Mouse (Mus musculus) R1 (cell line): ENCODE results near the gene Sobp.

Experiments
- DNase-seq: peaks from one replicate; pipeline ENCODE4 v3.0.0-alpha.2; 2018; ENCODE audit warnings: low read depth, low spot score

Sobp gene

GRCm38 (mm10) chr10:42995484-42995895, 178.8 kb downstream of the Sobp start:
- no peak for DNase-seq

- DNase-seq = no peak
Measured at GRCm38 (mm10) chr10:42994331-42994782, 180.0 kb downstream of the Sobp start.

DNA sequence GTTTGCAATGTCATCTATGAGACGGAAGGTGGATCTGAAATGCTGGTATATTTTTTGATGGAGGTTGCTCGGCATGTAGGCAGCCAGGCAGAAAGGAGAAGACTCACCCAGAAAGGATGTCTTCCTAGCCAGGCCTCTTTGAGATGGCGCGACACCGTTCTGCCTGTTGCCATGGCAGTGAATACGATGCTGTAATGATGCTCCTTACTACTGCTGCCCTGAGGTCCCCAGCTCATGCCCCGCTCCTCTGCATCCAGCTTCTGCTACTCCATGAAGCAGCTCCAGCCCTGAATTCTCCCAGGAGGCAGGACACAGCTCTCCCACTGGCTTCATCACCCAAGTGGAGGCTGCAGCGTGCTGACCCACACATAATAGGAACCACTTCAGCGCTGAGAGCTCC, 183.3 kb downstream of the Sobp start:
- no peak for DNase-seq

GRCm38 (mm10) chr10:42989910-42990309, 184.4 kb downstream of the Sobp start:
- peak; percentile 79 for DNase-seq

DNA sequence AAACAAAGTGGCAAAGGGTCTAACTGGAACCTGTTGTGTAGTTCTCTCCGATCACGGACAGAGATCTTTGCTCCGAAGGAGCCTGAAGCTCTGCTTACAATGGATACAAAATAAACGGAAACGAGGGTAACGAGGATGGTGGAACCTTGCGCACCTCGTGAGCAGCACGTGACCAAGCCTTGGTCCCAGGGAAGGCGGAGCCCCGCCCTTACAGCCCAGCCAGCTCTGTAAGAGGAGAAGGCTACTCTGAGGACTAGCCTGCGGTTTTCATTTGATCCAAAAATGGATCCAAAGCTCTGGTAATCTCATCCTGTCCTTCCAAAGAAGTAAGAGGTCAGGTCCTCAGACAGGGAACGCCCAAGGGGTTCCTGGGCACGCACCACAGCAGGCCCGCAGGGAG, 185.7 kb downstream of the Sobp start:
- DNase-seq = peak; percentile 57

DNA sequence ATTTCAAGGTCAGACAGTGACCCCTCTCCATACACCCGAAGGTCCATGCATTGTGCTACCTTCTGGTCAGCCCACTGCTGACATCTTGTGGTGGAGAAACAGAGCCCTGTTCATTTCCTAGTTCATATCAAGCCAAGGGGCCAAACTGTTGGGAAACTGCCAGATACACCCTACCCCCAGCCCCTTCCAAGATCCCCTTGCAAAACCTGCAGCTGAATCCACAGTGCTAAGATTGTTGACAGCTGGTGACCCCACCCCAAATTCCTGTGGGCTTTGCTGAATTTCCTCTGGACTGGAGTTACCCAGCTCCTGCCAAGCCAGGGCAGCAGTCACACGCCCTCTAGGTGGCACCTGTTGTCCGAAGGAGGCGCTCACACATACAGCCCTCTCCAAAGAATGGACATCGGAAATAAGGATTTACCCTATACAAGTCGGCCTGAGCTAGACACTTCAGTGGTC, 186.7 kb downstream of the Sobp start:
- peak; percentile 58 for DNase-seq

DNA sequence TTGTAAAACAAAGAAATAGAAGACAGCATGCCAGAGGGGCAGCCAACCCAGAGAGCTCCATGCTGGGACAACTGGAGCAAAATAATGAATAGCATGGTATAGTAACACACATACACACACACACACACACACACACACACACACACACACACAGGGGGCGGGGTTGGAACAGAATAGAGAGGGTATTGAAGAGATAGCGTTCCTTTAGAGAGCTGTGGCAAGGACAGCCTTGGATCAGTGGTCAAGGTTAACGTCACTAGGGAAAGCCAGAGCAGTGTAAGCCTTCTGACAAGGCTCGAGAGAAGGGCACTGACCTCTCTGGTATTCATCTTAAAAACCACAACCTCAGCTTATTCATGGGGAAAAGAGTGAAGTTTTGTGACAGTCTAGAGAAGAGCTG, 189.4 kb downstream of the Sobp start:
- no peak for DNase-seq

DNA sequence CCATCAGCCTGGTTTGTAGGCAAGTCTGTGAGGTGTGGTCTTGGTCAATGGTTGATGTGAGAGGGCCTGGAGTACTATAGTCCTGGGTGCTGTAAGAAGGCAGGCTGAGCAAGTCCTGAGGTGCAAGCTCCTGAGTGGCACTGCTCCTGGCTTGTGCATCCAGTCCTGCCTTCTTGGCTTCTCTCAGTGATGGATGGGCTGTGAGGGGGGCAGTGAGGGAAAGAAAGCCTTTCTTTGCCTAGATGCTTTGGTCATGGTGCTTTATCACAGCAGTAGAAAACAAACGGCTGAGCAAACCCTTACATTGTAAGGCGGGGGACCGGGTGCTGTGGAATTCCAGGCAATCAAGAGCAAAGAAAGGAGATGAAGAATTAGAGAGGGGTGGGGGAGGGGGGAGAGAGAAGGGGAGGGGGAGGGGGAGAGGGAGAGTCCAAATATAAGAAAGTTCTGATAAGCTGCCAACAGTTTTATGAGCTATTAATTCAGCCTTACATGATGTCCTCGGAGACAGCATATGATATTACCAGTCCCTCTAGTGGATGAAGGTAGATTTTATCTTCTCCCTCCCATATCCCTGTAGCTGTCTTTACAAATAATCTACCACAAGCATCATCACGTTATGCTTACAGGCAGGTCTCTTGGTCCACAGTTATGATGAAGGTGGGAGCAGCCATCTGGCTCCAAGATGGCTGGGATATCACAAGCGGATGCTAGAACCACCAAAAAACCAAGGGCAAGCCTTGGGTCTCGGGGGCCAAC, 193.2 kb downstream of the Sobp start:
- DNase-seq = no peak

GRCm38 (mm10) chr10:42978346-42978745, 196.0 kb downstream of the Sobp start:
- DNase-seq = no peak

DNA sequence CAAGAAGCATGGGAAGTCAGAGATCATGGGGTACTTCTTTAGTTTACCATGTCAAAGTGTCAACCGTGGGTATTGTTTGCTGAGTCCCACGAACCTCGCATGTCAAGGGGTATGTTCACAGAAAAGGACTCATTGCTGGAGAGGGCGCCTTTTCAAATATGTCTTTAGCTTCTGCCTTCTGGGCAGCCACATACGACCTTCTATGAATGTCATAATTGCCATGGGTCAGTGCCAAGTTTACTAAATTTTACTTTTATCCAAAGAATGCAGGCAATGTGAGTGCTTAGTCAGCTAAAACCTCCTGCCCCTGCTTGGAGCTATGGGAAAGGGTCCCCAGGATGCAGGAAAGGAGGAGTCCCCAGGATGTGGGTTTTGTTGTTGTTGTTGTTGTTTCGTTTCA, 197.8 kb downstream of the Sobp start:
- DNase-seq = no peak

GRCm38 (mm10) chr10:42973537-42973936, 200.8 kb downstream of the Sobp start:
- no peak for DNase-seq

- peak; percentile 85 for DNase-seq
Measured at GRCm38 (mm10) chr10:42972504-42973172, 201.7 kb downstream of the Sobp start.

DNA sequence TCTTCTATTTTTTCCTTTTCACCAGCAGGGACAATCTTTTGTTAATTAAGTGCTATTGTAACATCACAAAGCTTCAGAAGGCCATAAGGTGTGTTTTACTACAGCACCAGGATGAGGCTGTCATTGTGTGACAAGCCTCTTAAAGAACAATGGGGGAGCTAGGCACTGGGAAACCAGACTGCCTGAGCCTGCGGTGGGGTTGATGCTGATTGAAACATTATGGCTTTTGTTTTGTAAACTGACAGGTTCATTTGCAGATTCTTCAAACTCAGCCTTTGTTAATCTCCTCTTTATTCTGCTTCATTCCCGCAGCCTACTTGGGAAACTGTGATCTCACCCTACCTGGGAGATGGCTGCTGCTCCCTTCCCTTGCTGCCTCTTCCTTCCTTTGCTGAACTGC, 206.0 kb downstream of the Sobp start:
- DNase-seq = peak; percentile 90

- no peak for DNase-seq
Measured at GRCm38 (mm10) chr10:42963061-42963460, 211.3 kb downstream of the Sobp start.

GRCm38 (mm10) chr10:42962655-42963054, 211.7 kb downstream of the Sobp start:
- no peak for DNase-seq

DNA sequence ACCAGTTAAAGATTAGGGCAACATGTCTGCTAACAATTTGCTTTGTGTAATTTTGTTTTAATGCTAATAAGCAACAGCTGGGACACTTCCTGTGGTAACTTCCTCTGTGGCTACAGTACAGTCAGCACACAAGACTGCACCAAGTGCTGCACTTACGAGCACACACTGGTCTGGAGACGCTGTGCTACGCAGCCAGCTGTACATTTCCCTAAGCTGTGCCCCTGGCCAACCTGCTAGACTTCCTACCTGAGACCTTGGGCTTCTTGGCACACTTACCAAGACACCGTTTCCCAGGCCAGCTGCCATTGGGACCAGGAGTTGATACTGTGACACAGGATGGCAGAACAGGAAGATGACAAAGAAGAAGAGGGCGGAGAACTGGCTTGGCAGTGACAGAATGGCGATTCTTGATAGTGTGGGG, 212.1 kb downstream of the Sobp start:
- DNase-seq = no peak

GRCm38 (mm10) chr10:42961771-42962170, 212.6 kb downstream of the Sobp start:
- no peak for DNase-seq

DNA sequence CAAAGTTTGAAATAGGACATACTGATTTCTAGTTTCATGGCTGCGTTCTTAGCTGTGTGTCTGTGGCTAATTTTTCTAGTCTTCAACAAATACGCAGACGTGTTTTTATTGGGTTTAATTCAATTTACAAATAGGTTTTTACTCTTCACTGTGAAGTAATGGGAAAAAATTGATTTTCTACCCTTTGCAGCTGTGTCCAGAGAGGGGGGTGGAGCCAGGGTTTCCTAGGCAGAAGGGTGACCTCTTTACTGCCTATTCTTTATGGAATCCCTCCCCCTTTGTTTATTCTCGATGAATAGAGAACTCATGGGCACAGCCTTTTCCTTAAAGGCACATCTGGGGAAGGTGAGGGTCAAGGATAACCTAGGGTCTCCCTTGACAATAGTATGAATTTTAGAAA, 215.6 kb downstream of the Sobp start:
- no peak for DNase-seq

DNA sequence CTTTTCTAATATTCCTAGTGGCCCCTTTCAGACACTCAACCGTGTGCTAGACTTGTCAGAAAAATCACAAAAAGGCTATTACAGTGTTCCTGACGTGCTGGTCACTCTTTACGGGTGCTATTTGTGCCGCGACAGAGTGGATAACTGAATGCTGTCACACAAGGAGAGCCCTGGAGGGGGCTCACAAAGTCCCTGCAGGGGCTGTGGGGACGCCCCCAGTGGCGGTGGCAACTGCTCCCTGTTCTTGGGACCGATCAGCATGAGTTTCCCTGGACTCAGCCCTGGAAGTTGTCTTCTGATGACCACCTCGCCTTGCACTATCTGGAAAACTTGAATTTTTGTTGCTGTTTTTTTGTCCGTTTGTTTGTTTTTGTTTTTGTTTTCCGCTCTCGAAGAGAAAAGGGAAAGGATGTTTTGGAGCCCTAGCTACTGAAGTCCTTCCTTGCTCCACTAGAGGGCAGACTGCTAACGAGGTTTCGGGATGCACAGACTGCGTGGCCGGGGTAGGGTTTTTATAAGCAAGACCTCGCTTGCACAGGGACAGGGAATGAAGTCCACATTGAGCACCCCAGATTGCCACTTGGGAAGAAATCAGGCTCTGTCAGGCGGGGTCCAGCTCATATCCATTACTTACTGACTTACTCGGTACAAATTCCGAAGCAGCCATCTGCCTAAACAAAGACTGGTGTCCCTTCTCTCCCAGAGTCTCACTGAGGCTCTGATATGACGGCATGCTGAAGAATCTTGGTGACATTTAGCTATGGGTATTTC, 216.3 kb downstream of the Sobp start:
- peak; percentile 70 for DNase-seq

DNA sequence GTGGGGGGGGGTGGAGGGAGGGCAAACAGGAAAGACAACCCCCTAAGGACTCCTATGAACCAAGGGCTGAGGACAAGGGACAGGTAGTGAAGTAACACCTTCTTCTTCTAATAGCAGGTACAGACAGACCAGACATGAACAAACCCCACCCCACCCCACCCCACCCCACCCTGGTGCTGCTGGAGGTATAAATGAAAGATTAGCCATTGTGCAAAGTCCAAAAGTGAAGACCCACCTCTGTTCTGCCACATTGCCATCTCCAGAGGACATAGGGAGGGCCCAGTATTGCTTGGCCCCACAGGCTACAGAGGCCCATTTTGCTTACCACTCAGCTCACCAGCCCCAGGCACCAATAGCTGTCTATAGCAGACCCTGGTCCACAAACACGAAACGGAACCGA, 219.1 kb downstream of the Sobp start:
- no peak for DNase-seq

GRCm38 (mm10) chr10:42953601-42954000, 220.7 kb downstream of the Sobp start:
- no peak for DNase-seq
